Mouse (Mus musculus) layer of hippocampus, adult 11-12 months (tissue): ENCODE results near the gene Cand2.

Source experiments
- DNase-seq: peaks from one replicate; pipeline ENCODE4 v3.0.0; 2022; ENCODE audit warnings: low spot score

The Cand2 gene

DNA sequence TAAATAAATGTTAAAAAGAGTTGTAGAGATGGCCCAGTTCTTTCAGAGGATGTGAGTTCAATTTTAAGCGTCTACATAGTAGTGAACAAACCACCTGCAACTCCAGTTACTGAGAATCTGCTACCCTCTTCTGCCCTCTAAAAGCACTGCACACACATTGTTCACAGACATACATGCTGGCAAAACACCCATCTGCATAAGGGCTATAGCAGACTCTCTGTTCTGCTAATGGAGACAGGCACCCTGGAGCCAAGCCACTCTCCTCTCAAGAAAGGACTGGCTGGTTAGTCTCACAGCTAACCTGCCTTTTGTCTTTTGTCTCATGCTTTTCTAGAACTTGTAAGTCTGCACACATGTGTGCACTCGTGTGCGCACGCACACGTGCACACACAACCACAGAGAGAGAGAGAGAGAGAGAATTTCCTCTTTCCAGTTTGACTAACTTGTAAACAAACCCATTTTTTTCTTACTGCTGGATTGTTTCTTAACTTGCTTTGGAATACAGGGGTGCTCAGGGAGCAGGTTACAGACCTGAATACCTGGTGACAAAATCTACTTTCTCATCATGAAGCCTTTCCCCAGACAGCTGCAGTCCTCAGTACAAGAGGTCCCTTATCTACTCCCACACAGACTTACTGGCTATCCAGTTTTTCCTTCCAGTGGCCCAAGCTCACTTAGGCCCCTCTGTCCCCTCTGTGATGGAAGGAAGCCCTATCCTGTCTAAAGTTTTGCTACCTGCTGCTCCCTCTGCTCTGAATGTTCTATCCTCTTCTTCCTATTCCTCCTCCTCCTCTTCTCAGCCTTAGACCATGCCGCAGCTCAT is 56.7 kb downstream of the Cand2 start:
- no peak for DNase-seq

DNA sequence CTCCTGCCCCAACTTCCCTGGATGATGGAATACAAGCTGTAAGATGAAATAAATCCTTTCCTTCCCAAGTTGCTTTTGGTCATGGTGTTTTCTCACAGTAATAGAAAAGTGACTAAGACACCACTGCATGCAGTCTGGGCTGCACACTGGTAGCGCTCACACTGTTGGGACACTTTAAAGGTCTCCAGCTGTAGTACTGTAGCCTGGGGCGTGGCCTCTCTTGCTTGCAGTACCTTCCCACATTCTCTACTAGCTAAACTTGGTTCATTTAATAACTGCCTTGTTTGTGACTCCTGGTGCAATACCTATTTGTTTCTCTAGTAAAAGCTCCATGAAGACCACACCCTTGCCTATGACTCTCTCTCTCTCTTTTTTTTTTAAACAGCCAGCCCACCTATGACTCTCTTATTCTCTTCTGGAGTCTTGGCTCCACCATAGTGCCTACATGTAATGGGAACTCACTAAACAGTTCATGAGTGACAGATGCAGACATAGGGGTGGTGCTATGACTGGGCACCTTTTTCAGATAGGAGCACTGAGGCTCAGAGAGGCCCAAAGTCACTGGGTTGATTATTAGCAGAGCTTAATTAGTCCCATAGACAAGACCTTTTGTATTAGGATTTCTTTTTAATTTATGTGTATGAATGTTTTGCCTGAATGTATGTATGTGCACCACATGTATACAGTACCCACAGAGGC is 58.0 kb downstream of the Cand2 start:
- DNase-seq, result no peak

DNA sequence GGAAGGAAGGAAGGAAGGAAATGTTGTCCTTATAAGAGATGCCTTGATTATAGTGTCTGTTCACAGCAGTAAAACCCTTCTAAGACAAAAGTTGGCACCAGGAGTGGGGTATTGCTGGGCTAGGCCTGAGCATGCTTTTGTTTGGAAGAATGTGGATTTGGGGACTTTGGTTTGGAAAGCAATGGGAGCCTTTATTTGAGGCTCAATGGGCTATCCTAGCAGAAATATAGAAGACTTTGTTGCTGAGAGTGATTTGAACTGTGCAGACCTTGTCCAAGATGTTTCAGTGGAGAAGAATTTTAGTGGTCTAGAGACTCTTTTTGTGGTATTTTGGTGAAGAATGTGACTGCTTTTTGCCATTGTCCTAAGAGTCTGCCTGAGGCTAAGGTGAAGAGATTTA is 59.5 kb downstream of the Cand2 start:
- DNase-seq, result no peak

DNA sequence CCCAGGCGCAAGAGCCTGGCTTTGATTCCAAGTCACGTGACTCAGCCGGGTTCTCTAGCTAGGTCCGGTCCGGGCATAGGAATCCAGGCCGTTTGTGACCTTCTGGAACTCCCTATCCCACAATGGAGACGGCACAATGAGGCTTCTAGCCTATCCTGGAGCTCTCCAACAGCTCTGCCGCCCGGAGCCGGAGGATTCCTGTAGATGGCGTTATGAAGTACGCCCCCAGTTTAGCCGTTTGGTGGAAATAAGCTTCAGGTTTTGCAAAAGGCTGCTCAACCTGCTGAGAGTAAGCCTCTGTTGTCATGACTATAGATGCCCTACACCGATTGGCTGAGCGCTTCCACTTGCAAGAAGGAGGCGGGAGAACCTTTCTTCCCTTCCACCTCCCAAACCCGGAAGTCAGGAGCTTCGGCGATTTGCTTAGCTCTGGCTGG is 63.8 kb downstream of the Cand2 start, which contains the start of gene Efcab12:
Gene Efcab12, minus strand, starts transcription at position 252 of the 437 bp plus-strand sequence.
- DNase-seq, result peak; percentile 79

DNA sequence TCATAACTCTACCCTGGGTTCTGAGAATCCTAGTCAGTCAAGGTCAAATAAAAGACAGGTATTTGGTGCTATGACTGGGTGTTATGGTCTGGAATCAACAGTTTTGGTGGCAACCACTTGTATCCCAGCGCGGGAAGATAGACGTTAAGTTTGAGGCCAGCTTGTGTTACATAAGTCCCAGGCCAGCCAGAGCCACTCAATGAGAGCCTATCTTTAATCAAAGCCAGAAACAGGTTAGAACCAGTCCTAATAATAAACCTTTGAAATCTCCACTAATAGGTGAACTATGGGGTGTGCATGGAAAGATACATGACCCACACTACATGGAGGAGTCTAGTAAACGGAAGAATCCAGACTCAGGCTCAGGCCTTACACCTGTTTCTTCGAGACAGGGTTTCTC is 64.4 kb downstream of the Cand2 start:
- DNase-seq, result no peak

DNA sequence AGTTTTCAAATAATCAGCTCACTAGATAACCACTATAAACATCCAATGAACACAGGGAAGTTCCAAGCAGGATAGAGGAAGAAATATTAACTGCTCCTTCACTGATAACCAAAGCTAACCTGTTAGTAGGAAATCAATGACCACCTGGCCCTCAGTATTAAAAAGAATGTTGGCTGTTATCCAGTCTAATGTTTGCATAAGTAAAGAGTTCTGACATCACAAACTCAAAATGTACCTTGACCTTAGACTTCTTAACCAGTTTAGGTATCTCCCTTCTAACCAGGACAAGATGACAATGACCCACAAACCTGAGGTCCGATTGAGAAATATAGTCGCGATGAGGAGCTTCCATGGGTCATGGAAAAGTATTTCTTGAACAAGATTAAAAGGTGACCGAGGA is 70.7 kb downstream of the Cand2 start:
- no peak for DNase-seq

DNA sequence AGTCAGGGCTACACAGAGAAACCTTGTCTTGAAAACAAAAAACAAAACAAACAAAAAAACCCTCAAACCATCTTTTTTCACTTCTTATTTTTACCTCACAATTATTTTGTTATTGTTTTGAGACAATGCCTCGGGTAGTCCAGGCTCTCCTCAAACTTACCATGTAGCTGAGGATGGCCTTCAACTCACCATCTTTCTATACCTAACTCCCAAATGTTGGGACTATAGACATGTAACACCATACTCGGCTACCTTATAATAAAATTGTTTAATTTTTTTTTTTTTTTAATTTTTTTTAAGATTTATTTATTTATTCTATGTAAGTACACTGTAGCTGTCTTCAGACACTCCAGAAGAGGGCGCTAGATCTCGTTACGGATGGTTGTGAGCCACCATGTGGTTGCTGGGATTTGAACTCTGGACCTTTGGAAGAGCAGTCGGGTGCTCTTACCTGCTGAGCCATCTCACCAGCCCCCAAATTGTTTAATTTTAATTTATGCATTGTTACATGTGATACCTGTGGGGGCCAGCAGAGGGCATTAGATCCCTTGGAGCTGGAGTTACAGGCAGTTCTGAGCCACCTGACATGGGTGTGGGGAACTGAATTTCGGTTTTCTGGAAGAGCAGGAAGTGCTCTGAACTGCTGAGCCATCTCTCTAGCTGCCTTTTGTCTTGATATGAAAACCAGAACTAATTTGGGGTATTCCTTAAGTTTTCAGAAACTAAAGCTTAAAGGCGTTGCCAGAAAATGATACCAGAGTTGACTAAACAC is 72.5 kb downstream of the Cand2 start:
- DNase-seq, result peak; percentile 77

DNA sequence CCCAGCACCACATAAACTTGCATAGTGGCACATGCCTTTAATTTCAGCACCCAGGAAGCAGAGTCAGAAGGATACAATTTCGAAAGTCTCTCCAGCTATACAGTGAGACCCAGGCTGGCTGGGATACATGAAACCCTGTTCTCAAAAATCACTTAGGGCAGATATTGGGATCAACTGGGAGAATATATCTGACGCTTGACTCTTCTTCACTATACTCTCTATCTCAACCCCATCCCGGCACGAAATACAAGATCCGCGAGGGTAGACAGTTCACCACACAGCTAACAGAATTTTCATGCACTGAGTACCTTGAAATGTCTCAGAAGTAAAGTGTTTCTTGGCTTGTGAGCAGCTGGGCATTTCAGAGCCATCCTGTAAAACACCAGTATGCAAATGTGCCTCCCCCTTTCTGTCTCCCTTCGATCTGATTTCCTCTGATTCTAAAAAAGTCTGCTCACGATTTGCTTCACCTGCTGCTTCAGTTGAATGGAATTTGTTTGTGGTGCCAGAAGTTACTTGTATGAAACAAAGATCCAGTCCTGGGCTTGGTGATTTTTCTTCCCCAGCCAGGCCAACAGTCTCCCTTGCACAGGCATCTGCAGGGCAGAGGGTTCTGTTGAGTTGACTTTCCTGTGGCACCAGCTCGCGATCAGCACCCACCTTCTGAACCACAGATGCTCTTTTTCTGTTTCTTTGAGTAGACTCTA is 74.4 kb downstream of the Cand2 start:
- no peak for DNase-seq

DNA sequence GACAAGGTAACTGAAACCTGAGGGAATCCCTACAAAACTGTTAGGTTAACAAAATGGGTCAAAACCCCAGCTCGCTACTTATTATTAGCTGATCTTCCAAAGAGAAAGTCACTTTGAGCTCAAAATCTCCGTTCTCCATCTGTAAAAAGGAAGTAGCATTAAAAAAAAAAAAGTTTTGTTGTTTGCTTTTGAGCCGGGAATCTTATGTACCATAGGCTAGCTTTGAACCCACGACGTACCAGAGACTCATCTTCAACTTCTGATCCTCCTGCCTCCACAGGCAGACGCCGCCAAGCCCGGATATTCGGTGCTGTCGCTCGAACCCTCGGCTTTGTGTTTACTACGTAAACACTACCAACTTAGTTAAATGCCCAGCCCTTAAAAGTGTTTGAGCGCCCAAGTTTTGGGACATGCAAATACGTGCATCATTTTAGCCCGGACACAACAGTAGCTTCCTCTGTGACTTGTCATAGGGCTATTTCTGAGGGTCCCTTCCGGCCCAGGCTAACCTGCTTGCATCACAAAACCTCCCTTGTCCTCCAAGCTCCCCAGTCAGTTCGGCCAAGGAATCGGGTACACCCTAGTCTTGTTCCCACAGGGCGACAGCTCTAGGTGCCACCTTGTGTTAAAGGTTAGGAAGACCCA is 78.2 kb downstream of the Cand2 start:
- no peak for DNase-seq

DNA sequence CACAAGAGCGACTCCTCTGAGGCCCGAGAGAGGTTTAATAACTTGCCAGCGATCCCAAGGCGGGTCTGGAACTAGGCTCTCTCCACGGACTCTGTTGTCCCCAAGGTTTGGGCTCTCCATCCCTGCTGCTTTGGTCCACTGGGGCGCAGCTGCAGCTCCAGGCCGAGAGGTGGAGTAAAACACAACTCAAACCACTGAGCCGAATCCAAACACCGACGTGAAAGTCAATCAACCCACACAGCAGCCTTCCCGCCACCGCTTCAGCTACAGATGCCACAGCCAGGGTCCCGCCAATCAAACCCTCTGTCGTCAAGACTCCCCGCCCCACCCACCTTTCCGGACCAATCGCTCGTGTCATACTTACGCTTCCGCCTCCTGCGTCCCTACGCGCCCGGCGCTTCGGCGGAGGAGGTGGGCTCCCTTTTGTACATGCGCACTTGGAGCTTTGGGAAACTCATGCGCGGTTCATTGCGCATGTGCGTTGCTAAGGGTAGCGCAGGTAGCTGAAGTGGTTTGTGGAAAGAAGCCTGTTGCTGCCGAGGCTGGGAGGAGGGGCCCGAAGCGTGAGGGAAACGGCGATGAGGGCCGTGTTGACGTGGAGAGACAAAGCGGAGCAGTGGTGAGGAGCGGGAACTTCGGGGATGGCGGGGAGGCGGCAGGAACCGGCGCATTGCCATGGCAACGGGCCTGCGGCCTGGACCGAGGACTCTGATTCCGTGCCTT is 78.9 kb downstream of the Cand2 start, which contains the start of the genes Mbd4 and Ift122:
Gene Mbd4, minus strand, starts transcription at position 281 of the 723 bp plus-strand sequence.
Gene Ift122, plus strand, starts transcription at position 380 of the 723 bp plus-strand sequence.
- DNase-seq, result peak; percentile 98

DNA sequence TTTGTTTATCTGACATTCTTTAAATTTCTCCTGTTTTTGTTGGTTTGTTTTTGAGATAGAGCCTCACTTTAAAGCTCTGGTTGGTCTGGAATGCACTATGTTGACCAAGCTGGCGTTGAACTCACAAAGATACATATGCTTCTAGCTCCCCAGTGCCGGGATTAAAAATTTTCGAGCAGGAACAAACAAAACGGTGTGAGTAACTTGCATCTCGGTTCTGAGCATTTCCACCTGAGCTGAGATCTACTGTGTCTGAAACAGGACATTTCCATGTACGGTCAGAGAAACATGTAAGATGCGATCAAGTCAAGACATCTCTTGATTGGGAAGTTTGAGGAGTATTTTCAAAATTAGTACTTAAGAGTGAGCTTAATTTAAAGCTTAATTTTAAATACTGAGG is 79.6 kb downstream of the Cand2 start:
- DNase-seq, result no peak

DNA sequence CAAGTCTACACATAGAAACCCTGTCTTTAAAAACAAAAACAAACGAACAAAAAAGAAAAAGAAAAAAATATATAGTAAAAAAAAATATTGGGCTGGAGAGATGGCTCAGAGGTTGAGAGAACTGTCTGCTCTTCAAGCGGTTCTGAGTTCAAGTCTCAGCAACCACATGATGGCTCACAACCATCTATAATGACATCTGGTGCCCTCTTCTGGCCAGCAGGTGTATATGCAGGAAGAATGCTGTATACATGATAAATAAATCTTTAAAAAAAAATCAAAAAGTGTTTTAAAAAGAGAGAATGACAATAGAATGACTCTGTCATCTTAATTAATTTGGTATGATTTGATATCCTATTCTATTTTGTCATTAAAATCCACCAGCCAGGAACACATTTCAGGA is 80.1 kb downstream of the Cand2 start:
- no peak for DNase-seq
